Mouse (Mus musculus) liver, embryonic 13.5 days (tissue): ENCODE measurements around the gene Soga1. TPM values are rescaled to one million over a fixed set of nuclear protein-coding genes. Genes with fewer than 3 reads are reported as not detected.

Experiments used
- ATAC-seq: fragments of 200-750 bp; cut with Nextera tagmentation; 2 replicates; pipeline ENCODE4 v1.8.0; 2017; ENCODE audit warnings: low read depth, mild to moderate bottlenecking, moderate number of reproducible peaks, moderate library complexity
- DNase-seq: peaks from one replicate; pipeline ENCODE4 v3.0.0; 2022
- H3K27ac ChIP-seq: fragments of 300-500 bp; sonication (generic); 2 replicates; pipeline ENCODE4 v1.5.1; 2015; ENCODE audit warnings: moderate library complexity, mild to moderate bottlenecking, inconsistent platforms
- H3K27me3 ChIP-seq: fragments of 300-500 bp; sonication (generic); 2 replicates; pipeline ENCODE4 v1.6.1; 2015; ENCODE audit warnings: mild to moderate bottlenecking, inconsistent platforms
- H3K36me3 ChIP-seq: fragments of 300-500 bp; sonication (generic); 2 replicates; pipeline ENCODE4 v1.6.1; 2015; ENCODE audit warnings: mild to moderate bottlenecking, inconsistent platforms
- H3K4me1 ChIP-seq: fragments of 300-500 bp; sonication (generic); replicated peaks from 2 replicates; pipeline ENCODE4 v1.6.1; 2015; ENCODE audit warnings: inconsistent platforms
- H3K4me2 ChIP-seq: fragments of 300-500 bp; sonication (generic); 2 replicates; pipeline ENCODE4 v1.6.1; 2015; ENCODE audit warnings: inconsistent platforms, mild to moderate bottlenecking, moderate library complexity
- H3K4me3 ChIP-seq: fragments of 300-500 bp; sonication (generic); replicated peaks from 2 replicates; pipeline ENCODE4 v1.5.1; 2015; ENCODE audit warnings: mild to moderate bottlenecking, inconsistent platforms
- H3K9ac ChIP-seq: fragments of 300-500 bp; sonication (generic); 2 replicates; pipeline ENCODE4 v1.6.1; 2015; ENCODE audit warnings: mild to moderate bottlenecking, inconsistent platforms
- H3K9me3 ChIP-seq: fragments of 300-500 bp; sonication (generic); replicated peaks from 2 replicates; pipeline ENCODE4 v1.6.1; 2016; ENCODE audit warnings: inconsistent platforms
- WGBS: fragments of 180-500 bp; shearing (Covaris S2); methylation state at CpG from one replicate; pipeline ENCODE4 v1.1.7; 2015; ENCODE audit not compliant: insufficient replicate concordance; 5-methylcytosine and 5-hydroxymethylcytosine counted together
- polyA plus RNA-seq: library from polyadenylated mRNA; unstranded; fragments of >200 nt; fragmentation: Nextera tagmentation; extraction: Ambion mirVana; gene quantifications from 2 replicates; pipeline ENCODE4 v1.2.1, GENCODE M21; 2015

The Soga1 gene
- polyA plus RNA-seq, 1 experiment from 2014 or later: 1.8 TPM

DNA sequence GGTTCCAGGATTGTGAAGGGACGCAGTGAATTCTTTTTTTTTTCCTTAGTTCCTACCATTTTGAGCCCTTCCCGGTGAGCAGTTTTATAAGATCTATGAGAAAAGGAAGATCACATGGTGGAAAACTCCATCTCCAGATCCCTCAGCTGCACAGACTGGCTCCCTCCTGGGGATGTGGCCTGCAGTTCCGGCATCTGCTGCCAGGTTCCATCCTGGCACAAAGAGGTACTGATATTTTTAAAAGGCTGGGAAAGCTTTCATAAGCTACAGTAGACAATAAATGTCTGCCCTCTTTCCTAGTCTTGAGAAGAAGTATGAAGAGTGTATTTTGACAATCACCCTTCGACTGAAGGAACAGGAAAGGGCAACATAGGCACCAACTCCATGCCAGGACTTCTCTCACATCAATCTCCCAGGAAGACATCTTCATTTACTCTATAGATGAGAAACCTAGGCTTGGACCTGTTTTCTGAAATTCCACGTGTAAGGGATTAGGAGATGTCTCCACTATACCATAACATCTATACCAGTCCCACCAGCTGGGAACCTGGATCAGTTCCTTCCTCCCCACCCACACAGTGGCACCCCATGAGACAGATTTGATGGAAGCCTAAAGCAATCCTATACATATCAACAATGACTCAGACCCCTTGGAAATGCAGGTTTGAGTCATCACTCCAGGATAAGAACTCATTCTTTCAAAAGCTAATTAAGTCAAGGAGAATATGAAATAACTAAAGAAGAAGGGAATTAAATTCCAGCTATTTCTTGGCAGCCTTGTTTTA, 105.5 kb downstream of the Soga1 start:
- ATAC-seq: no peak
- Histone ChIP-seq H3K27me3 (no peaks in the 10 kb centered on the region), H3K36me3 (peaks cover 21% of the 10 kb centered on the region), H3K9me3 (no peaks in the 10 kb centered on the region), H3K27ac (no peak overlapping the region), H3K4me1 (peaks cover 29% of the 10 kb centered on the region), H3K9ac (no peak overlapping the region), H3K4me2 (no peak overlapping the region), H3K4me3 (no peak overlapping the region)
- 87% methylated on average over 5 of the region's 5 CpGs for WGBS
- DNase-seq: no peak

DNA sequence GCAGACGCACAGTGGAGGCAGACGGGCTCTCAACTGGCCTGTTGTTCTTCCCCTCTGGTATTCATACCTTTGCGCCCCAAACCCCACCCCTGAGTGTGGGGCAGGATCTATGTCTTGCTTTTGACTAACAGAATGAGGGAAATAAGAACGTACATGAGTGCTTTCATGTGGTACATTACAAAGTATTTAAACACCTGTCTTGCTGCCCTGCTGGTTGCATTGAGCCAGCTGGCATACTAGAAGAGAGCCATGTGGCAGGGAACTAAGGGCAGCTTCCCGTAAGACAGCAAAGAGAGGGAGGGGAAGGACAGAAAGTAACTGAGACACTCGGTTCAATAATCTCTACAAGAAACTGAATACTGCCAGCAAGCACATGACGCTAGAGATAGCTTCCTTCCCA, 108.8 kb downstream of the Soga1 start:
- H3K9ac ChIP-seq: no peak overlapping the region
- no peaks in the 10 kb centered on the region for H3K9me3 ChIP-seq
- H3K4me3 ChIP-seq: no peak overlapping the region
- peaks cover 27% of the 10 kb centered on the region for H3K4me1 ChIP-seq
- no peaks in the 10 kb centered on the region for H3K27me3 ChIP-seq
- no peak overlapping the region for H3K4me2 ChIP-seq
- H3K27ac ChIP-seq: no peak overlapping the region
- DNase-seq: no peak
- 61% methylated on average over 7 of the region's 7 CpGs for WGBS
- H3K36me3 ChIP-seq: peaks cover 24% of the 10 kb centered on the region
- ATAC-seq: no peak

DNA sequence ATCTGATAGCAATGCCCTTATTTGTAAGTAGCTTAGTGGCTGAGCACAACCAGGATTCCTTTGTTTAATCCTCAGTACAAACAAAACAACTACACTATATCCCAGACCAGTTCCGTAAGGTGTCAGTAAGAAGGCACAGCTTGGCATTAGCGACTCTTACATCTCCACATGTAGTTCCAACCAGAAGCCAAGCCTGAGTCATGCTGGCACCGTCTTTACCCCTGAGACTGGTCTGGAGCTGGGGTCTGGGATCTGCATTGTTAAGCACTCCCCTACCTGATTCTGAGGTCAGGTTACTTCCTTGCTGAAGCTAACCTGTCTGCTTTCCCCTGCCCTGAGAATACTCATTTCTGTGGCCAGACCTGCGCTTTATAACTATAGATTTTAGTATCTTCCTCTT, 110.6 kb downstream of the Soga1 start:
- DNase-seq: no peak

DNA sequence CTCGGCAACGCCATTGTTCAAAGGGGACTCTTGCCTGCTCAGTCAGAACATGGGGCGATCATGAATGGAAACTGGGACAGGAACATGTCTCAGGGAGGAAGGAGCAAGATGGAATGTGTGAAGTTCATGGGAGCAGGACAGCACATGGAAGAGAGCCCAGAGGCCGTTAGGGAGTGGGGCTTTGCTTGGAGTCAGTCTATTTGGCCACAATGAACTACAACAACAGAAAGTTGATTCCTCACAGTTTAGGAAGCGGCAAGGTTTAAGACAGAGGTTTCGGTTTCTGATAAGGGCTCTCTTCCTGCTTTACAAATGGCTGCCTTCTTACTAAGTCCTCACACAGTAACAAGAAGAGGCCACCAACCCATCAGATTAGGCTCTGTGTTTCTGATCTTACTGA, 111.7 kb downstream of the Soga1 start:
- no peak overlapping the region for H3K9ac ChIP-seq
- no peaks in the 10 kb centered on the region for H3K27me3 ChIP-seq
- H3K4me2 ChIP-seq: no peak overlapping the region
- no peak for ATAC-seq
- H3K36me3 ChIP-seq: peaks cover 33% of the 10 kb centered on the region
- DNase-seq: no peak
- 60% methylated on average over 6 of the region's 6 CpGs for WGBS
- peaks cover 27% of the 10 kb centered on the region for H3K4me1 ChIP-seq
- no peak overlapping the region for H3K27ac ChIP-seq
- no peaks in the 10 kb centered on the region for H3K9me3 ChIP-seq
- H3K4me3 ChIP-seq: no peak overlapping the region

More for the DNA sequence above, 110.6 kb downstream of the Soga1 start:
- Histone ChIP-seq H3K4me1 (peaks cover 27% of the 10 kb centered on the region), H3K27me3 (no peaks in the 10 kb centered on the region), H3K4me2 (no peak overlapping the region), H3K9me3 (no peaks in the 10 kb centered on the region), H3K36me3 (peaks cover 31% of the 10 kb centered on the region), H3K9ac (no peak overlapping the region), H3K27ac (no peak overlapping the region), H3K4me3 (no peak overlapping the region)
- no peak for ATAC-seq
- WGBS: 85% methylated on average over 4 of the region's 4 CpGs

Other genes with a start within 250 kb of the Soga1 start
- gene Tgif2, start 239.2 kb downstream of the Soga1 start, polyA plus RNA-seq: 7.2 and 9.0 TPM in 2 replicates
- 1.6 and 2.0 TPM in 2 replicates for gene 4930518I15Rik, start 221.3 kb downstream of the Soga1 start, polyA plus RNA-seq
- 204 and 210 TPM in 2 replicates for gene Rab5if, start 216.1 kb downstream of the Soga1 start, polyA plus RNA-seq
- gene Sla2, start 192.1 kb downstream of the Soga1 start, polyA plus RNA-seq: 3.1 and 3.3 TPM in 2 replicates
- 41.1 and 45.2 TPM in 2 replicates for gene Ndrg3, start 87.2 kb downstream of the Soga1 start, polyA plus RNA-seq
- 29.7 and 37.3 TPM in 2 replicates for gene Dsn1, start 72.1 kb downstream of the Soga1 start, polyA plus RNA-seq
- gene Tldc2, start 7.8 kb upstream of the Soga1 start, polyA plus RNA-seq: not detected in 2 replicates
- 19.4 and 21.5 TPM in 2 replicates for gene Samhd1, start 56.0 kb upstream of the Soga1 start, polyA plus RNA-seq
- 20.9 and 27.4 TPM in 2 replicates for gene Rbl1, start 125.3 kb upstream of the Soga1 start, polyA plus RNA-seq
- 174 and 185 TPM in 2 replicates for gene Rpn2, start 199.8 kb upstream of the Soga1 start, polyA plus RNA-seq
- 0.10 and 0.23 TPM in 2 replicates for gene Mroh8, start 200.3 kb upstream of the Soga1 start, polyA plus RNA-seq